Mouse (Mus musculus) thymus, postnatal 25 days (tissue): ENCODE measurements around the gene Frmpd1.

Experiments
- DNase-seq: peaks from one replicate; pipeline ENCODE4 v3.0.0; 2022

Frmpd1 gene

GRCm38 (mm10) chr4:45184521-45185330 lies at the start of gene Frmpd1:
TSS of gene Frmpd1 (plus strand) at chr4:45184875.
- peak; percentile 43 for DNase-seq

- no peak for DNase-seq
Observed at GRCm38 (mm10) chr4:45137636-45138035, 47.0 kb upstream of the Frmpd1 start.

GRCm38 (mm10) chr4:45141835-45142234 lies 42.8 kb upstream of the Frmpd1 start:
- no peak for DNase-seq

- no peak for DNase-seq
Observed at GRCm38 (mm10) chr4:45142411-45142810, 42.3 kb upstream of the Frmpd1 start.

- no peak for DNase-seq
Observed at GRCm38 (mm10) chr4:45143005-45143404, 41.7 kb upstream of the Frmpd1 start.

GRCm38 (mm10) chr4:45156433-45156832 lies 28.2 kb upstream of the Frmpd1 start:
- DNase-seq, result no peak

- DNase-seq, result no peak
Observed at GRCm38 (mm10) chr4:45158608-45159007, 26.1 kb upstream of the Frmpd1 start.

- DNase-seq, result no peak
Observed at GRCm38 (mm10) chr4:45160773-45161172, 23.9 kb upstream of the Frmpd1 start.

- DNase-seq, result no peak
Observed at GRCm38 (mm10) chr4:45163711-45164110, 21.0 kb upstream of the Frmpd1 start.

GRCm38 (mm10) chr4:45165477-45165876 lies 19.2 kb upstream of the Frmpd1 start:
- no peak for DNase-seq

- no peak for DNase-seq
Observed at GRCm38 (mm10) chr4:45165955-45166354, 18.7 kb upstream of the Frmpd1 start.

GRCm38 (mm10) chr4:45171340-45171739 lies 13.3 kb upstream of the Frmpd1 start:
- DNase-seq, result no peak

- DNase-seq, result no peak
Observed at GRCm38 (mm10) chr4:45183818-45184520, 706 bp upstream of the Frmpd1 start.

- DNase-seq, result no peak
Observed at GRCm38 (mm10) chr4:45185331-45185669, 625 bp downstream of the Frmpd1 start.

- no peak for DNase-seq
Observed at GRCm38 (mm10) chr4:45198296-45198695, 13.6 kb downstream of the Frmpd1 start.

GRCm38 (mm10) chr4:45203283-45203682 lies 18.6 kb downstream of the Frmpd1 start:
- no peak for DNase-seq

GRCm38 (mm10) chr4:45207444-45207843 lies 22.8 kb downstream of the Frmpd1 start:
- DNase-seq, result no peak

- DNase-seq, result no peak
Observed at GRCm38 (mm10) chr4:45208832-45209363, 24.2 kb downstream of the Frmpd1 start.

- DNase-seq, result no peak
Observed at GRCm38 (mm10) chr4:45212342-45213063, 27.8 kb downstream of the Frmpd1 start.

- DNase-seq, result no peak
Observed at GRCm38 (mm10) chr4:45219946-45220345, 35.3 kb downstream of the Frmpd1 start.

- DNase-seq, result no peak
Observed at GRCm38 (mm10) chr4:45222395-45222794, 37.7 kb downstream of the Frmpd1 start.

GRCm38 (mm10) chr4:45230263-45230662 lies 45.6 kb downstream of the Frmpd1 start:
- DNase-seq, result no peak

- DNase-seq, result no peak
Observed at GRCm38 (mm10) chr4:45238260-45238659, 53.6 kb downstream of the Frmpd1 start.
